Mouse (Mus musculus): ENCODE measurements around the gene Sirt6. TPM values are rescaled to one million over a fixed set of nuclear protein-coding genes. Genes with fewer than 3 reads are reported as not detected.

The Sirt6 gene
- polyA plus RNA-seq, 1 experiment = 16.3 TPM

DNA sequence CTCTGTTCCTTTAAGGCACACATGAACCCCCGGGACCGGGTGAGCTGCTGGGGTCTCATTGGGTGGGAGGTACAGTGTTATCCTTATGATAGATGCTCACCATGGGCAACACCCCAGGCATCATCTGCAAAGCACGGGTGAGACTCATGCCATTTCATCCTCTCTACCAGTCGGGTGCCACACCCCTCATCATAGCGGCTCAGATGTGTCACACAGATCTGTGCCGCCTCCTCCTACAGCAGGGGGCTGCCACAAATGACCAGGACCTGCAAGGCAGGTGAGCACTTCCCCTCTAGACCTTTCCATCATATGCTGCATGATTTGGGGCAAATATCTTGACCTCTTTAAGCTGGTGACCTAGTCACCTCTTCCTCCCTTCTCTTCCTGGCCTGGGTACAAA, 10.5 kb upstream of the Sirt6 start:
- TF ChIP-seq POLR2A (IDR thresholded peaks at IDR 0.05; ENCODE audit: low read depth, low read length) (no peak), CTCF (conservative IDR thresholded peaks at IDR 0.05; ENCODE audit: insufficient read depth, insufficient read length, low read depth, low read length) (no peak)
- no peaks in the 10 kb centered on the region for H3K27me3 ChIP-seq (replicated peaks; ENCODE audit: control insufficient read depth, insufficient read depth, low read length)
- H3K36me3 ChIP-seq (ENCODE audit: control insufficient read depth, insufficient read depth, low read length) = no peaks in the 10 kb centered on the region
- H3K4me1 ChIP-seq (ENCODE audit: control insufficient read depth, insufficient read depth, low read length) = peaks cover 7% of the 10 kb centered on the region; the same call in 1 of the 2 replicates
- H3K27ac ChIP-seq (ENCODE audit: insufficient read depth, low read depth, low read length) = no peak overlapping the region
- H3K4me3 ChIP-seq (ENCODE audit: insufficient read depth, low read depth, low read length) = no peak overlapping the region
- 86% methylated on average over 6 of the region's 6 CpGs for WGBS
- DNase-seq = no peak

DNA sequence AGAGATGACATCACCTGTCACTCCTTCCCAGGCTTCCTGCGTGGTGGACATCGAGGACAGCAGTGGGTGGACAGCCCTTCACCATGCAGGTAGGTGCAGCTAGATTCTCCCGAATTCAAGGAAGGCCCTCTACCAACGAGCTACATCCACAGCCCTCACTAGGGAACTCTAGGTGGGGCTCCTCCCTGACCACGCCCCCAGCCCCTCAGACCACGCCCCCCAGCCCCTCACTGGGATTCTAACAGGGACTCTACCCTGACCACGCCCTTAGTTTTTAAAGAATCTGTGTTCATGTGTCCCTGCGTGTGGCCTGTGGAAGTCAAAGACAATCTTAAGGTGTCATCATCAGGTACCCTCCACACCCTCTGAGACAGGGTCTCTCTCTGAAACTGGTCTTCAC, 8.7 kb upstream of the Sirt6 start:
- WGBS = 32% methylated on average over 8 of the region's 8 CpGs
- H3K27ac ChIP-seq (ENCODE audit: insufficient read depth, low read depth, low read length) = no peak overlapping the region
- H3K4me3 ChIP-seq (ENCODE audit: insufficient read depth, low read depth, low read length) = no peak overlapping the region
- TF ChIP-seq POLR2A (IDR thresholded peaks at IDR 0.05; ENCODE audit: low read depth, low read length) = no peak
- no peak for TF ChIP-seq CTCF (conservative IDR thresholded peaks at IDR 0.05; ENCODE audit: insufficient read depth, insufficient read length, low read depth, low read length)
- DNase-seq = no peak
- H3K4me1 ChIP-seq (ENCODE audit: control insufficient read depth, insufficient read depth, low read length) = no peaks in the 10 kb centered on the region
- no peaks in the 10 kb centered on the region for H3K27me3 ChIP-seq (replicated peaks; ENCODE audit: control insufficient read depth, insufficient read depth, low read length)
- no peaks in the 10 kb centered on the region for H3K36me3 ChIP-seq (ENCODE audit: control insufficient read depth, insufficient read depth, low read length)

DNA sequence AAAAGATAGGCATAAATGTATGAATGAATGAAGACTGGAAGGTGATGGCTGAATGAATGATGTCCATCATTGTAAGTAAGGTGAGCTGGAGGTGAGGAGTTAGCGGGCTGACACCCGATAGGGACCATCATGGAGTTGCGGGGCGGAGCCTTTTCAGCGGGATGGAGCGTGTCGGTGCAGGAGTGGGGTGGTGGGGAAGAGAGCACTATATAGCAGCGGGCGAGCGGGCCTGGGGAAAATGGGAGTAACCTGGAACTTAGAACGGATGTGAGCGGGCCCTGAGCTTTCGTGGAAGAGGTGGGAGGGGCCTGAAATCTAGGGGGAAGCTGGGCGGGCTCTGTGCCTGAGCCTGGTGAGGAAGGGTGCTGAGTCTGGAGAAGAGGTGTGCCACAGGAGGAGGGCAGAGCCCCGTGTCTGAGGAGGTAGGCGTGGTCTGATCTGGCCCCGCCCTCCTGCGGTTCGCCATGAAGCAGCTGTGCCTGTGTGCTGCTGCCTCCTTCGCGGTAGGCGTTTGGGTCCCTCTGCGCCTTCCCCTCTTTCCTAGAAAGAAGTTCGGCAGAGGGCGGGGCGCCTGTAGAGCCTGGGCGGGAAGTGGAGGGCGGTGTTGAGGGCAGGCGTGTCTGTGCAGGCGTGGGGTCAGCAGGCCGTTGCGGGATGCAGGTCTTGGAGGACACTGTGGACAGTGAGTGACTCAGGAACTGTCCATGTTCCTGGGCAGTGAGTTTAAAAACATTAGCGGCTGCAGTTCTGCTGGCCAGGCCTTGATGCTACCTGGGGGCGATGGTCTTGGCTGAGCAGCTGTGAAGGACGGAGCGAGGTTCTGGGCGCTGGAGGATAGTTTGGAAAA, 5.9 kb upstream of the Sirt6 start:
- peak; percentile 90 for DNase-seq
- Histone ChIP-seq H3K4me1 (ENCODE audit: control insufficient read depth, insufficient read depth, low read length) (no peaks in the 10 kb centered on the region), H3K4me3 (ENCODE audit: insufficient read depth, low read depth, low read length) (peak overlapping the region; percentile 54), H3K27me3 (replicated peaks; ENCODE audit: control insufficient read depth, insufficient read depth, low read length) (no peaks in the 10 kb centered on the region), H3K27ac (ENCODE audit: insufficient read depth, low read depth, low read length) (0 out of 2 replicates have a peak overlapping the region, but pooled peaks have one; percentile 4), H3K36me3 (ENCODE audit: control insufficient read depth, insufficient read depth, low read length) (no peaks in the 10 kb centered on the region)
- TF ChIP-seq POLR2A (IDR thresholded peaks at IDR 0.05; ENCODE audit: low read depth, low read length) = no peak
- TF ChIP-seq CTCF (conservative IDR thresholded peaks at IDR 0.05; ENCODE audit: insufficient read depth, insufficient read length, low read depth, low read length) = no peak
- 3% methylated on average over 37 of the region's 37 CpGs for WGBS

DNA sequence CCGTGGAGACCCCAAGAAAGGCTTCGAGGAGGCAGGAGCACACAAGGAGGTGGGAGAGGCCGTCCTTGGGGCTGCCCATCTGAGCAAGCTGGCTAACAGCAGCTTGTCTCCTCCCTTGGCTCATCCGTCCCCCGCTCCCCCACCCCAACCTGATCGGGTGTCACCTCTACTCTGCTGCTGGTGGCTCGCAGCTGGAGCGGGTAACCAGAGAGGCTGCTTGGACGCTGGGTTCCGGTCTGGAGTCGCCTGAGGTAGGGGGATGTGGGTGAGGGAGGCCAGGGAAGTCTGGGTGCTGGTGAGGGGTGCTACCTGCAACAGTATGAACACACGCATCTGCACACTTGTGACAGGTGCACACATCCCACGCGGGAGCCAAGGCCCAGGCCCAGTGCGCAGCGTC, 793 bp upstream of the Sirt6 start, which contains the start of gene Ankrd24:
Ankrd24 (plus strand) TSS at position 151 of the 400 bp plus-strand sequence.
- WGBS = 56% methylated on average over 16 of the region's 16 CpGs
- H3K36me3 ChIP-seq (ENCODE audit: control insufficient read depth, insufficient read depth, low read length) = no peaks in the 10 kb centered on the region
- H3K4me3 ChIP-seq (ENCODE audit: insufficient read depth, low read depth, low read length) = peak within 1 kb of the TSS; percentile 70
- TF ChIP-seq POLR2A (IDR thresholded peaks at IDR 0.05; ENCODE audit: low read depth, low read length) (no peak), CTCF (conservative IDR thresholded peaks at IDR 0.05; ENCODE audit: insufficient read depth, insufficient read length, low read depth, low read length) (no peak)
- no peak for DNase-seq
- H3K27me3 ChIP-seq (replicated peaks; ENCODE audit: control insufficient read depth, insufficient read depth, low read length) = no peaks in the 10 kb centered on the region
- H3K27ac ChIP-seq (ENCODE audit: insufficient read depth, low read depth, low read length) = peak within 1 kb of the TSS; percentile 44
- no peaks in the 10 kb centered on the region for H3K4me1 ChIP-seq (ENCODE audit: control insufficient read depth, insufficient read depth, low read length)

DNA sequence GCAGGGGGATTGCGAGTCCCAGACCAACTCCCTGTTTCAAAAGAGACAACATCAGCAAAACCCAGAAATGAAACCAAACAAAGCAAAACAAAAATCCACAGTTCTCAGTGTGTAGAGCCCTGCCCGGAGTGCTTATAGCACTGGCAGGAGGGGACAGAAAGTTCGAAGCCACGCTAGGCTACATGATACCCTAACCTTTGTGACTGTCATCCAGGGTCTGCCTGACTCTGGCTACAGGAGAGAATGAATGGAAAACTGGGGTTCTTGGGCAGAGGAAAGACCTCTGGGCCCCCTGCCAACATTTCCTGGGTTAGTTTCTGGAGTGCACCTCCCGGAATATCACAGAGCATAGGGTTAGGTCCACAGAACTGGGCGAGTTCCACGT, 231 bp upstream of the Sirt6 start:
- no peaks in the 10 kb centered on the region for H3K4me1 ChIP-seq (ENCODE audit: control insufficient read depth, insufficient read depth, low read length)
- TF ChIP-seq CTCF (conservative IDR thresholded peaks at IDR 0.05; ENCODE audit: insufficient read depth, insufficient read length, low read depth, low read length) = no peak
- TF ChIP-seq POLR2A (IDR thresholded peaks at IDR 0.05; ENCODE audit: low read depth, low read length) = no peak
- DNase-seq = no peak
- peak overlapping the region; percentile 70 for H3K4me3 ChIP-seq (ENCODE audit: insufficient read depth, low read depth, low read length)
- peak overlapping the region; percentile 32 for H3K27ac ChIP-seq (ENCODE audit: insufficient read depth, low read depth, low read length)
- no peaks in the 10 kb centered on the region for H3K36me3 ChIP-seq (ENCODE audit: control insufficient read depth, insufficient read depth, low read length)
- no peaks in the 10 kb centered on the region for H3K27me3 ChIP-seq (replicated peaks; ENCODE audit: control insufficient read depth, insufficient read depth, low read length)
- 21% methylated on average over 7 of the region's 7 CpGs for WGBS

DNA sequence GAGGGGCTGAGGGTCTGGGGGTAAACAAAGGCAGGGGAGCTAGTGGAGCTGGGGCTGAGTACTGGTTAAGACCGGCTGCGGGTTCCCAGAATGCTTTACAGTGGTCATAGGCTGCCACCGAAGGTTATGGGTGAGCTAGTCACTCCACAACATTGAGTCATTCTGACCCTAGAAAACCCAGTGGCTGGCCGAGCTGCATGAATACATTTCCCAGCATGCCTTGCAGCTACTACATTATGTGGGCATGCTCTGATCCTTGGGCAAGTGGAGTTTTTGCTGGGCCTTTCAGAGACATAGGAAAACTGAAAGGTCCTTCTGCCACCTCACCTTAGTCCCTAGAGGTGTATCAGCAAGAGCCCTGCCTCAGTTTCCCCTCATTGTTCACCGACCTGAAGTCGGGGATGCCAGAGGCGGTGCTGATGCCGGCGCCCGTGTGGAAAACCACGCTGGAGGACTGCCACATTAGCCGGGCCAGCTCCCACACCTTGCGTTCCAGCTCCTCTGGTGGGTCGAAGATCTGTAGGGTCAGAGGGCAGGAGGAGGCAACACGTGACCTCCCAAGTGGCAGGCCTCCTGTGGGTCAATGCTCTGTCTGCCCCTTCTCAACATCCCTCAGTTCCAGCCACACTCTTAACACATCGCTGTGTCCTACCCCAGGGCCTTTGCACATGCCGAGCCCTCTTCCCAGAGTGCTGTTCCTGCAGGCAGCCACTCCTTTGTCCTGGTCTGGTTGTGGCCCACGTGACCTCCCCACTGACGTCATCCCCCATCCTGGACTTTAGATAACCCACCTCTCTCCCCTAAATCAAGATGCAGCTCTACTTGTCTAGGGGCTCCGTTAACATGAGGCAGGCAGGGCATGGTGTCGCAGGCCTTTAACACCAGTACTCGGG, 1.2 kb downstream of the Sirt6 start:
- no peaks in the 10 kb centered on the region for H3K27me3 ChIP-seq (replicated peaks; ENCODE audit: control insufficient read depth, insufficient read depth, low read length)
- no peaks in the 10 kb centered on the region for H3K4me1 ChIP-seq (ENCODE audit: control insufficient read depth, insufficient read depth, low read length)
- H3K27ac ChIP-seq (ENCODE audit: insufficient read depth, low read depth, low read length) = no peak overlapping the region
- 82% methylated on average over 22 of the region's 22 CpGs for WGBS
- no peak for DNase-seq
- H3K36me3 ChIP-seq (ENCODE audit: control insufficient read depth, insufficient read depth, low read length) = no peaks in the 10 kb centered on the region
- no peak for TF ChIP-seq CTCF (conservative IDR thresholded peaks at IDR 0.05; ENCODE audit: insufficient read depth, insufficient read length, low read depth, low read length)
- no peak for TF ChIP-seq POLR2A (IDR thresholded peaks at IDR 0.05; ENCODE audit: low read depth, low read length)
- peak overlapping the region; percentile 70 for H3K4me3 ChIP-seq (ENCODE audit: insufficient read depth, low read depth, low read length)

DNA sequence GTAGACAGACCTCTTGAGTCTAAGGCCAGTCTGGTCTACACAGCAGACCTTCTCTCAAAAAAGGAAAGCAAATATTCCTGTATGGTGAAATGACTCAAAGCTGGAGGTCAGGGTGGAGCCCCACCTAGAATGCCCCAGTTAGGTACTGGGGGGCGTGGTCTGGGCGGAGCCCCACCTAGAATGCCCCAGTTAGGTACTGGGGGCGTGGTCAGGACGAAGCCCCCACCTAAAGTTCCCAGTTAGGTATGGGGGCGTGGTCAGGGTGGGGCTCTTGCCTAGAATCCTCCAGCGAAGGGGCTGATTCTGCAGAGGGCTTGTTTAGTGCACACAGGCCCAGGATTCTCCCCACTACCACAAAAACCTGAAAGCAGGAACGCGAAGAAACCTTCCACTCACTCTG, 4.2 kb downstream of the Sirt6 start:
- no peaks in the 10 kb centered on the region for H3K36me3 ChIP-seq (ENCODE audit: control insufficient read depth, insufficient read depth, low read length)
- 71% methylated on average over 8 of the region's 8 CpGs for WGBS
- no peak for TF ChIP-seq CTCF (conservative IDR thresholded peaks at IDR 0.05; ENCODE audit: insufficient read depth, insufficient read length, low read depth, low read length)
- TF ChIP-seq POLR2A (IDR thresholded peaks at IDR 0.05; ENCODE audit: low read depth, low read length) = no peak
- DNase-seq = no peak
- H3K4me1 ChIP-seq (ENCODE audit: control insufficient read depth, insufficient read depth, low read length) = no peaks in the 10 kb centered on the region
- H3K27ac ChIP-seq (ENCODE audit: insufficient read depth, low read depth, low read length) = no peak overlapping the region
- no peaks in the 10 kb centered on the region for H3K27me3 ChIP-seq (replicated peaks; ENCODE audit: control insufficient read depth, insufficient read depth, low read length)
- no peak overlapping the region for H3K4me3 ChIP-seq (ENCODE audit: insufficient read depth, low read depth, low read length)

All from kidney, adult 2 months (tissue).